Mouse (Mus musculus) embryo, embryonic 11 days (tissue): ENCODE measurements at regions not wholly inside any gene's neighbourhood (a gene's known extent, or its start where the extent isn't known, plus 50 kb on each side); places are given as distances from the start of the nearest gene placed in this dataset.
"Not testable (repeated sequence)": the region's sequence is repeated elsewhere in the genome, so short reads cannot be mapped to it uniquely, and the experiment has no call there.

Experiments
- DNase-seq: peaks from one replicate; pipeline ENCODE4 v3.0.0-alpha.2; 2015

GRCm38 (mm10) chr11:113138462-113138861 lies 356.4 kb downstream of the Sox9 start:
- DNase-seq, result no peak

DNA sequence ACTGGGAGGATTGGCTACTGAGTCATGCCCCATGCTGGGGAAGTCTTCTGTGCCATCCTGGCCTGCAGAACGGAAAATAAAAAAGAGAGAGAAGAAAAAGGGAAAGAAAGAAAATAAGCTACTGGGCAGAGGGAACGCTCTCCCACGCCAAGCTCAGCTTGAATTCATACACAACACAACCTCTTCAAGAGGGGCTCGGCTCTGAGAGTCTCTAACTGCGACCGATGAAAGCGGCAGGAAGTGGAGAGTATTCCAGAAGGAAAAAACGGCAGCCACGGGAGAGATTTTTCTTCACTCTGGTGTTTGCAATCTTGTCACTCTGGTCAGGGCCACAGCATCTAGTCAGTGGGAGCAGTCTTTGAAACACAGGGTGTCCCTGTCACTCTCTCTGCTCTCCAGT lies 358.6 kb downstream of the Sox9 start:
- no peak for DNase-seq

DNA sequence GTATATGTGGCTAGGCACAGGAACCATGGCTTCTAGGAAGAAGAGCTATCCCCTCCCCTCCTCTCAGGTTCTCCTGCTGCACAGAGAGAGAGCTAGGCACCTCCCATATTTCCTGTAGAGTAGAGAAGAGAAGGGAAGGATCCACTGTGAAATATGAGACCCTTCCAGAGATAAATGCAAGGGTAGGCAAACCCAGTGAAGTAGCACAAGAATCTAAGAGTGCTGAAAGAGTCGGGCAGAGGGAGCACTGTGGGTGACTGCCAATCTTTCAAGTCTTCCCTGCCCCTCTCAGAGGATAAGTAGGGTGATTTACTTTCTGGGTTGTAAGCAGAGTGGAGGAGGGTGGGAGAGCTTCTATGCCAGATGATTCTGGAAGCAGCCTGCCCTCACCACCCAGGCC lies 360.8 kb downstream of the Sox9 start:
- no peak for DNase-seq

- DNase-seq, result peak; percentile 49
These were observed 362.0 kb downstream of the Sox9 start for GRCm38 (mm10) chr11:113143839-113144627.

GRCm38 (mm10) chr11:113145721-113146120 lies 363.7 kb downstream of the Sox9 start:
- DNase-seq, result no peak

- no peak for DNase-seq
These were observed 364.7 kb downstream of the Sox9 start for GRCm38 (mm10) chr11:113146762-113147161.

DNA sequence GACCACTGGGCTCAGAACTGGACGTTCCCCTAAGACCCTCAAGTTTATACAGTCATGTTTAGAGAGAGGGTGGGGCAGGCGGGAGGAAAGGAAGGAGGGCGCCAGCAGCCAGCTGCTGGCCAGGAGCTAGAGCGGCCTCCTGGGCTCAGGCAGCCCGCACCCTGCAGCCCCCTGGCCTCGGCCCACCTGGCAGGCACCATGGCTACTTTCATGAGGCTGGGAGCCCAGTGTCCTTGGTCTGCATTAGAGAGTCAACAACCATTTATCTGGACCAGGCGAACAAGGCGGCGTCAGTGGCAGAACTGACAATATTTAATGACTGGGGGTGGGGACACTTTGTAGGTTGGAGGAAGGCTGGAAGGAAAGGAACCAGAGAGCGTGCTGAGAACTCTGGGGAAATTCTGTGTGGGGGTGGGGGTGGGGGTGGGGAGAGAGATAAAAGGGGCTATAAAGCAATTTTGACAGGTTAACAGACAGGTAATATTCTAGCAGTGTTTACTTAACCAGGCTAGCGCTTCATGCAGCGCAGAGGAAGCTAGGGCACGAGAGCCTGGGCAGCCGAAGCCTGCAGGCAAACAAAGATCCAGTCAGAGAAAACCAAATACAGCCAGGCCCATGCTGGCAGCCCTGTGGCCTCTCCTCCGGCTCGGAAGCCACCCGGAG lies 365.6 kb downstream of the Sox9 start:
- DNase-seq, result no peak

DNA sequence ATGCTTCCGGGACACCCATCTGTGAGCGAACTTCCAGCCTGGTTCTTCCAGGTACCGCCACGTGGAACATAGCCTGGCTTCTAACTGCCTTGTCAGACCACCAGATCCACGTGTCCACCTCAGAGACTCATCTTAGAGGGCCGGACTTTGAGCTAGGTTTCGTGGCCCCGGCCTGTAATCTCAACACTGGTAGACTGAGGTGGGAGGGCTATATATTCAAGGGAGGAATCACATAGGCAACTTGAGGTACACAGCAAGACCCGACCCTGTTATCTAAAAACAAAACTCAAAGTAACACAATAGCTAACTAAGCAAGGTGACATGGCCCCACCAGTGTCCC lies 366.1 kb downstream of the Sox9 start:
- no peak for DNase-seq

- no peak for DNase-seq
These were observed 373.5 kb downstream of the Sox9 start for GRCm38 (mm10) chr11:113155515-113155914.

DNA sequence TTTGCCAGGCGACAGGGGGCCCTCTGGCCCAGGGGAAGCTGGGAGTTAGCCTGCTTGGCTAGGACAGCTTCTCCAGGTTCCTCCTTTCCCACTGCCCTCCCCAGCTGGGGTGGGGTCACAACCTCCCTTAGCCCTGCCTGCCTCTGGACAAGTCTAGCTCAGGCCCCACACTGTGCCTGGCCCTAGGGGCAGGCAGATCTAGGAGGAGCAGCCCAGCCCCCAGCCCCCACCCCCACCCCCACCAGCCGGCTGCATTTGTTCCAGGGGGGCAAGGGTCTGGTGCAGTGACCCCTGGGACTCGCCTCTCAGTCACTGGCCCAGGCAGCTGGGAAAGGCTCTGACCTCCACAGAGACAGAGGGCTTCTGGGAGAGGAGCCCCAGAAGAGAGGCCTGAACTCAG lies 381.9 kb downstream of the Sox9 start:
- no peak for DNase-seq

DNA sequence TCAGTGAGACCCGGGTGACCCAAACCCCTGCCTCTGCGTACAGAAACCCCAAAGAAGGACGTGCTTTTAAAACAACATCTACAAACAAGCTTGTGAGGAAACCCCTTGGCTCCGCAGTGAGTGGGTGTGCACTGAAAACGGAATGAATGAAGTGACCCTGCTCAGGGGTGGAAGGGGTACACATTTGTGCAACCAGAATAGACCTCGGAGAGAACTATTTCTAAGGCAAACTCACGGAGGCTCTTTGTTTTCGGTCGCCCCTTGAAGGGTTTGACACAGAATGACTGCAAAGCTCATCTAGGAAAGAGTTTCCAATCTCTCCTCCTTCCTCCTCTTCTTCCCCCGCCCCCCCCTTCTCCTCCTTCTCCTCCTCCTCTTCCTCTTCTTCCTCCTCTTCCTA lies 382.5 kb downstream of the Sox9 start:
- DNase-seq, result no peak

DNA sequence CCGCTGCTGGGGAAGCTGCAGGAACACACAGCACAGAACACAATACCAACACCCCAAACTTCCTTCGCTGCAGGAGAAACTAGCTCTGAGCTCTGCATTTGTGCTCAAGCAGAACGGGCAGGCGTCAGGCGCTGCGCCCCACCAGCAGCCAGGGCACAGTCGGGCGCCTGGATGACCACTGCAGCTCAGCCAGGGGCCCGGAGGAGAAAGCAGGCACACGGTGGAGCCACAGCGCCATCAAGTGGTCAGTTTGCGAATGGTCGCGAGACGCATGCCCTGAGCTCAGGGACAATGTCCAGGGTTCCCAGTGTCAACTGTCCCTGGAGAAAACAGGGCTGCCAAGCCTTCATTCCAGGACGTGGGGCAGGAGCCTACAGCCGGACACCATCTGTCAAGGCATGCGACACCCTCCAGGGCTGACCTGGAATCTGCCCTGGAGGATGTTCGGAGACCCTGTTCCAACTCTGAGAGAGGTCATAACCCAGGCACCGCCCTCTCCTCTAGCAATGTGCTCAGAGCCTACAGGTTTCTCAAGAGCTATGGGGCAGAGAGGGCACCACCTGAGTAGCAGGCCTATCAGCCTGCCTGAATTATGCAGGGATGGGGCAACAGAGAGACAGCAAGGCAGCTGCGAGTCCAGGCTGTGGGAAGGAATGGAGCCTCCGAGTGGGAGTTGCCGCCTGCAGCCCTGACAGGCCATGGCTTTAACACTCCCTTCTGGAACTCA lies 383.2 kb downstream of the Sox9 start:
- peak; percentile 91 for DNase-seq

DNA sequence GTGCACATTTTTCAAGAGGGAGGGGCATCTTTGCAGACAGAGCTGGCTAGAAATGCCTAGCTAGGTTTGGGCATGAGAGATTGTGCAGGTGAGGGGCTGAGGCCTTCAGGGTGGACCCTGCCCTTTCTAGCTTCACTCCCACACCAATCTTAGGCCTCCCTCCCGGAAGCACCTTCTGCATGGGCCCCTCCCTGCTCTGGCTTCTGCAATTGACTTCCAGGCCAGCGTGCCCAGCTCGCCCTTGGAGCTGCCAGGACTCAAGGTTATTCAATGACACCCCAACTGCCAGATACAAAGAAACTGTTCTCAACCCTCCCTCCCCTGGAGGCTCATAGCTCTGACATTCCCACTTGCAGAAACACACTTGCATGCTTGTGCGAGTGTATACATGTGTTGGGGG lies 384.5 kb downstream of the Sox9 start:
- DNase-seq, result no peak

- DNase-seq, result peak; percentile 91
These were observed 390.6 kb downstream of the Sox9 start for GRCm38 (mm10) chr11:113172497-113173140.

DNA sequence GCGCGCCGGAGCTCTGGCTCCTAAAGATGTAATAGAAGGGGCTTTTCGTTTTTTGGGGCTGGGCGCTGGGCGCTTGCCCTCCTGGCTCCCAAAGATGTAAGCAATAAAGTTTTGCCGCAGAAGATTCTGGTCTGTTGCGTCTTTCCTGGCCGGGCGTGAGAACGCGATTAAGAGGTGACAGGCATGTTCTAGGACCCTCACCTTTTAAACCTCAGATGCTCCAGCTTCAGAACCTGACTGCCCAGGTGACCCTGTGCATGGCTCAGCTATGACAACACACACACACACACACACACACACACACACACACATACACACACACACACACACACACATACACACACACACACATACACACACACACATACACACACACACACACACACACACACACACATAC lies 391.3 kb downstream of the Sox9 start:
- DNase-seq, result not testable (repeated sequence)

DNA sequence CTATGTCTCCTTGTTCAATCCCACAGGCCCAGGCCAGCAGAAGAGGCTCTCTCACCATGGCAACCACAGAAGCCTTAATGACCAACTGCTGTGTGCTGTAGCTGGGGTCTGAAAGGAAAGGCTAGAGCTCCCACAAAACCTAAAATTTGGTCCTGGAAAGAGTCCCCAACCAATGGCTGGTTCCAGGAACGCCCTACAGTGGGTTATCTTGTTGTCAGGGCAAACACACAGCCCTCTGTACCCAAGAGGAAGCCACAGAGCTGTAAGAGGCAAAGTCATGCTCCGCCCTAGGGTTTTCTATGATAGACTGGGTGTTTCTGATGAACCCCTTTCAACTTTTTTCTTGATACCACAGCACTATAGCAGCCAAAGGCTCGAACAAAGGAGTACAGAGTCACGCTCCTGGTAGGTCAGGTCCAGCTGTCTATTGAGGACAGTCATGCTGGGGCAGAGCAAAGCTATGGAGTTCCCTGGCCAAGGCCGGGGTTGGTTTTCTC lies 392.0 kb downstream of the Sox9 start:
- DNase-seq, result peak; percentile 63

GRCm38 (mm10) chr11:113175323-113175722 lies 393.3 kb downstream of the Sox9 start:
- peak; percentile 62 for DNase-seq

DNA sequence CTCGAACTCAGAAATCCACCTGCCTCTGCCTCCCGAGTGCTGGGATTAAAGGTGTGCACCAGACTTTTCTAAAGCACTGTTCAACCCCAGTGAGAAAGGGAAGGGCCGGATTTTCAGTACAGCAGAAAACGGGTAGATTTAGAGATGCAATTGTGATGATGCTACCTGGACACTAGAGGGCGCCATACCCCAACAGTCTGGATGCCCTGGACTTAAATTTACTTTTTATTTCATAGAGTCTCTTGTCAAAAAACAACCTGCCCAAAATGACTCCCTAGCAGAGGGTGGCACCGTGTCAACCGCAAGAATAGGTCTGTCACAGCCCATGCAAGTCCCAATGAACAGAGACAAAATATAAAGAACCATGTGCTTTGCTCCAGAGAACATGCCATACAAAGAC lies 394.2 kb downstream of the Sox9 start:
- DNase-seq, result peak; percentile 59

DNA sequence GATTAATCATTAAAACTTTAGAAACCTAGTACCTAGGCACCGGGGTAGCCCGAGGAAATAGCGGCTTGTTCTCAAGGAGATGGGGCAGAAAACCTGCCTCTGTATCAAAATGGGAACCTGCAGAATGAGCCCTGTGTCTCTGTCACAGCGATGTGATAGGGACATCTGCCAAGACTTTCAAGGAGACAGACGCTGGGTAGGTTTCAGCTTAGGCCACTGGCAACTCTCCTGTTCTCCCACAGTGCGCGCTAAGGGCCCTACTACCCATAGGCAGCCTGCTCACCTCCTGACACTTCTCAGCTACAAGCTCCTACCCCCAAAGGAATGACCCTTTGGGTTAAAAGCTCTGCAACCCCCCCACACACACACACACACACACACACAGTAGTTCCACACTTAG lies 396.4 kb downstream of the Sox9 start:
- DNase-seq, result no peak

DNA sequence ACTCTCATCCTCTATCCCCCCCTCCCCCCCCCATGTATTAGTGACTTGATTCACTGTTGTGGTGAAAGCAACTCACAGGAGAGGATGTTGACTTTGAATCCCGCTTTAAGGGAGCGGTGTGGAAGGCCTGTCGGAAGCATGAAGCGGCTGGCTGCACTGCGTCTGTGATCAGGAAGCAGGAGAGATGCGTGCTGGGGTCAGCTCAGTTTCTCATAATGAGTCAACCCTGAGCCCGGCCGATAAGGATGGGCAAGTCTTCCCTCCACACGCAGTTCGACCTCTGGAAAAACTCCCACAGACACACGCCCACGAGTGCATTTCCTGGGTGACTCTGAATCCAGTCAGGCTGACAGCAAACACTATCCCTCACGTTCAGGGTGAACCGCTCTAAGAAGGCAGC lies 398.0 kb downstream of the Sox9 start:
- no peak for DNase-seq

GRCm38 (mm10) chr11:113182083-113182861 lies 400.2 kb downstream of the Sox9 start:
- peak; percentile 52 for DNase-seq

DNA sequence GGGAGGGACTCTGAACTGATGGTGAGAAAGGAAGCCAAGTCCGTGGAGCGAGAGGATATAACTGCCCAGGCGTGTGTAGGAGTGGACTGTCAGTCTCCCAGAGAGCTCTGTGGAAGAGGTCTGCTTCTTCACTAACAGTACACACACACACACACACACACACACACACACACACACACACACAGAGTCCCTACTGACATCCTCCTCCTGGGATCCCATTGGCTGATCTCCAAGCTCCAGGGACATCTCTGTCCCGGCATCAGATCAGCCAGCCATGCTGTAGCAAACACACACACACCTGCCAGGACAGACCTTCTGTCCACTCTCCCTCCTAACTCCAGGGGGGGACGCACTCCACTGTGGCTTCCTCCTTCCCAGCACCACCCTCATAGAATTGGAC lies 401.5 kb downstream of the Sox9 start:
- DNase-seq, result no peak

GRCm38 (mm10) chr11:113184095-113184494 lies 402.1 kb downstream of the Sox9 start:
- DNase-seq, result peak; percentile 51
